Mouse (Mus musculus) mouse embryonic stem cell (cell line): ENCODE results near the gene Smoc1.

ENCODE experiments used
- in situ Hi-C, 2 experiments: fragments of 300-500 bp; cut with MboI; formaldehyde crosslinking; loops; 1 replicate in 1 of 2; 3 replicates in 1 of 2; pipeline ENCODE4 v1.14.3; 2019 to 2020; ENCODE audit warnings: low sequenced_read_pairs in 2 of 2, low pct_unique_long_range_greater_than_20kb in 1 of 2, mixed read lengths in 1 of 2; ENCODE audit not compliant: unreplicated experiment in 1 of 2

Gene Smoc1

GRCm38 (mm10) chr12:81018516-81019279 lies 7.9 kb upstream of the Smoc1 start:
- in situ Hi-C loops, result no loop called here

- in situ Hi-C loops, result no loop called here
Measured at GRCm38 (mm10) chr12:81019280-81019935, 7.2 kb upstream of the Smoc1 start.

GRCm38 (mm10) chr12:81024407-81024806 lies 2.2 kb upstream of the Smoc1 start:
- in situ Hi-C loops, result no loop called here

- in situ Hi-C loops, result no loop called here
Measured at GRCm38 (mm10) chr12:81024993-81025392, 1.6 kb upstream of the Smoc1 start.

GRCm38 (mm10) chr12:81026995-81027942 lies 661 bp downstream of the Smoc1 start:
- in situ Hi-C loops, result no loop called here

- in situ Hi-C loops, result no loop called here
Measured at GRCm38 (mm10) chr12:81028291-81028920, 1.8 kb downstream of the Smoc1 start.

- in situ Hi-C loops, result no loop called here
Measured at GRCm38 (mm10) chr12:81029731-81030130, 3.1 kb downstream of the Smoc1 start.

- in situ Hi-C loops, result no loop called here
Measured at GRCm38 (mm10) chr12:81031579-81031978, 5.0 kb downstream of the Smoc1 start.

GRCm38 (mm10) chr12:81033389-81034041 lies 6.9 kb downstream of the Smoc1 start:
- in situ Hi-C loops, result no loop called here

GRCm38 (mm10) chr12:81034042-81034417 lies 7.4 kb downstream of the Smoc1 start:
- in situ Hi-C loops, result no loop called here

- in situ Hi-C loops, result no loop called here
Measured at GRCm38 (mm10) chr12:81035850-81036249, 9.2 kb downstream of the Smoc1 start.

GRCm38 (mm10) chr12:81043616-81044015 lies 17.0 kb downstream of the Smoc1 start:
- in situ Hi-C loops, result no loop called here

GRCm38 (mm10) chr12:81046926-81047325 lies 20.3 kb downstream of the Smoc1 start:
- in situ Hi-C loops, result no loop called here

- in situ Hi-C loops, result no loop called here
Measured at GRCm38 (mm10) chr12:81049661-81050060, 23.1 kb downstream of the Smoc1 start.

GRCm38 (mm10) chr12:81055000-81055705 lies 28.5 kb downstream of the Smoc1 start:
- in situ Hi-C loops, result no loop called here

- in situ Hi-C loops, result no loop called here
Measured at GRCm38 (mm10) chr12:81055811-81056210, 29.2 kb downstream of the Smoc1 start.

GRCm38 (mm10) chr12:81057619-81058018 lies 31.0 kb downstream of the Smoc1 start:
- in situ Hi-C loops, result no loop called here

- in situ Hi-C loops, result no loop called here
Measured at GRCm38 (mm10) chr12:81058561-81058960, 32.0 kb downstream of the Smoc1 start.
